Mouse (Mus musculus): ENCODE measurements around the gene Dock4. TPM values are rescaled to one million over a fixed set of nuclear protein-coding genes. Genes with fewer than 3 reads are reported as not detected.

The Dock4 gene
- polyA plus RNA-seq, 1 experiment = 2.6 TPM

DNA sequence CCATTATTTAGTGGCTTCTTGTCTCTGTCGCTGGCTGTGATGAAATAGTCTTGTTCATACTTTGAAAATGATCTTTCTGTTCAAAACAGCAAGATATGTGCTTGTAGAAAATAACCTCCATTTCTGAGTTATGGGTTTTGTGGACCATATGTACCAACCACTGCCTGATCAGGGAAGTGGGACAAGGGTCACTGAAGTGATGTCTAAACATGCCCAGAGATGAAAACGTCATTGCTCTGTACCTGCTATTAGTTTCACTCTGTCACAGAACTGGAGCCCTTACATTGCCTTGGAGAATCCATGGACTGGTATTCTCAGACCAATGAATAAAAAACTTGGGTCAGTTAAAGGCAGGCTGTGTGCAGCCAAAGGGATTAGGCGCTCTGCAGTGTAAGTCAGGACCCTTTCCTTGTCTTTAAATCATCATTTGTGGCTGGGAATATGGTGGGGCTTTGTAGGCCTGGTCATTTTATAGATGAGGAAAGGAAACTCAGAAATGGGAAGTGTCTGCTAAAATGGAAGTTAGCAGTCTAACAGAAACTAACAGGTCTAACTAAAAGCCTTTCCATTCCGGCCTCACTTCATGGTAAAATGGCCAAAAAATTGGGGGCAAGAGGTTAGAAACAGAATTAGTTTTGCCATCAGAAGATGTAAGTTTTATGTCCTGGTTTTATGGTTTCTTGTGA is 139.8 kb downstream of the Dock4 start:
- Histone ChIP-seq H3K4me3 (ENCODE audit: insufficient read depth, low read depth, low read length) (no peak overlapping the region), H3K4me1 (ENCODE audit: control insufficient read depth, insufficient read depth, insufficient read length, low read length) (peaks cover 15% of the 10 kb centered on the region), H3K27ac (replicated peaks; ENCODE audit: low read depth, low read length) (peak overlapping the region; percentile 8; the same call in 1 of the 2 replicates)

DNA sequence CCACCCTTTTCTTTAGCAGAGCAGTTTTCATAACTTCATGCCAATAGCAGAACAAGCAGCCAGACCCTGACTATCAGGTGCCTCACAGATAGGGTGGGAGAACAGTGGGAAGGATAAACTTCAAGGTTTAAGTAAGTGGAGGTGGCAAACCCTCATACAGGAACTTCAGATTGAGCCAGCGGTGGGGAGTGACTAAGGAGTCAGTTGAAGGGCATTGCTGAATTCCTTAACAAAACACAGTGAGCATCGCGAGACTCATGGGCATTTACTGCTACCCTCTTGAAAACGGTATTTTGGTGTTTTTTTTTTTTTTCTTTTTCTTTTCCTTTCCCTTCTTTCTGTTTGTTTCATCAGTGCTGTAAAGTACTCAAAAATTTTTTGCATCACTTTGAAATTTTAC is 148.4 kb downstream of the Dock4 start:
- H3K4me3 ChIP-seq (ENCODE audit: insufficient read depth, low read depth, low read length) = no peak overlapping the region
- no peak overlapping the region; the same call in 1 of the 2 replicates for H3K27ac ChIP-seq (replicated peaks; ENCODE audit: low read depth, low read length)
- no peaks in the 10 kb centered on the region for H3K4me1 ChIP-seq (ENCODE audit: control insufficient read depth, insufficient read depth, insufficient read length, low read length)

DNA sequence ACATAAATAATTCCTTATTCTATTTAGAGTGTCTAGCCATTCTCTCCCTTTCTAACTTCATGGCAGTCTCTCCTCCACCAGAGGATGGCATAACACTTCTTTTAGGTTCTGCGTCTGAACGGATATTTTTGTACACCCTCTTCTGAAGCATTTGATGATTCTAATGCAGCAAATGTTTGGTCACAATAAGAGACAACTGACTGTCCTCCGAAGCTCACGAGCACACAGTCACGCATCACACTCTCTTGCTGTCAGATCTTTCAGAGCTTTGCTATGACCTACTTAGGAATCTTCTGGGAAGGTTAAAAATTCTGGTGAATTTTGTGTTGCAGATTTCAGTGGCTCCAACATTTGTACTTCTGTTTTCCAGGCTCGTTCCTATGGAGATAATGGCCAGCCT is 149.7 kb downstream of the Dock4 start:
- Histone ChIP-seq H3K4me1 (ENCODE audit: control insufficient read depth, insufficient read depth, insufficient read length, low read length) (no peaks in the 10 kb centered on the region), H3K4me3 (ENCODE audit: insufficient read depth, low read depth, low read length) (no peak overlapping the region), H3K27ac (replicated peaks; ENCODE audit: low read depth, low read length) (no peak overlapping the region)

DNA sequence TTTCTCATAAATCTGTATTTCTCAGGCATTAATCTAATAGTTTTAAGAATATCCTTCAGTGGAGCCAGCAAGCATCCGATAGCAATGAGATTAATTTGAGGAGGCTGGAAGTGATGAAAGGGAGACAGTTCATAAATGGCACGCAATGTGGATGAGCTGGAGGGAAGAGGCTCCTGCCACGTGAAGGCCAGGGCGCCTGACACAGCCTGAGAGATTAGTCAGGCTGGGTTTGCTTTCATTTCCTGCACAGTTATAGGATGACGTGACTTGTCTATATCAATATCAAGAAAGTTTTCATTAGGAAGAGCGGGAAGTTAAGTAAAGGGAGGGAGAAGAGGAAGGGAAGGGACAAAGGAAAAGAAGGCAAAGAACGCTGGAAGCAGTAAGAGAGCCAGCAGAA is 150.3 kb downstream of the Dock4 start:
- no peaks in the 10 kb centered on the region for H3K4me1 ChIP-seq (ENCODE audit: control insufficient read depth, insufficient read depth, insufficient read length, low read length)
- no peak overlapping the region for H3K27ac ChIP-seq (replicated peaks; ENCODE audit: low read depth, low read length)
- H3K4me3 ChIP-seq (ENCODE audit: insufficient read depth, low read depth, low read length) = no peak overlapping the region

DNA sequence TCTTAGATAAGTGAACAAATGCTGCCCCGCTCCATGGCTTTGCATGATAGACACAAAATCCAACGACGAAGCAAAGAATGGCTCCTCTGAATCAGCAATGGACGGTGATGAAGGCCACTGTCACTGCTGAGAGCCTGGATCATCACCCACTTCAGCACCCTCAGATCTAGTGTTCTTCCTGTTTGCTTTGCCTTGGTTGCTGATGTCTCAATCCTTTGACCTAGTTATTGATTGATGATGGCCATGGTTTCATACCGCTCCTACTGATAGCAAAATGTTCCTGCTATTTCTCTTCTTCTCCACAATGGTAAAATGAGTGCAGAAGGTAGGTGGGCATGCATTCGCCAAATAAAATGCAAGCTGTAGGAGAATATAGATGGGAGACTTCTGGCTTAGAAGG is 150.7 kb downstream of the Dock4 start:
- Histone ChIP-seq H3K4me3 (ENCODE audit: insufficient read depth, low read depth, low read length) (no peak overlapping the region), H3K27ac (replicated peaks; ENCODE audit: low read depth, low read length) (no peak overlapping the region), H3K4me1 (ENCODE audit: control insufficient read depth, insufficient read depth, insufficient read length, low read length) (0 out of 2 replicates have a peak, but pooled peaks cover 1% of the 10 kb centered on the region)

DNA sequence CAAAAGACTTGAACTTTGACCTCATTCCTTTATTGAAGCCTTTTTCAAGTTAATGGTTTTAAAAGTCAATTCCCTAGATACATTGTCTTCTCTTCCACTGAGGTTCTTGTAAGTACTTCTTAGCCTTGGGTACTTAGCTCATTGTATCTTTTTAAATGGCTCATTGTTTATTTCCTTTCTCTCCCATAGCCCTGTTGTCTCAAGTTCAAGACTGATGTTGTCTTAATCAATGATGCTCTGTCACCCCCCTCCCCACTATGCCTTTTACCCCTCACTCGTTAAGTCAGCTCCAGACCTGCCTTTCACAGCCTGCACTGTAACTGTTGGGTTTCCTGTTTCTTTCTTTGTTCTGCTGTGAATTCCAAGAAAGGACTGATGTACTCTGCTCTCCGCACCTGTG is 154.2 kb downstream of the Dock4 start:
- 0 out of 2 replicates have a peak, but pooled peaks cover 3% of the 10 kb centered on the region for H3K4me1 ChIP-seq (ENCODE audit: control insufficient read depth, insufficient read depth, insufficient read length, low read length)
- H3K4me3 ChIP-seq (ENCODE audit: insufficient read depth, low read depth, low read length) = no peak overlapping the region
- H3K27ac ChIP-seq (replicated peaks; ENCODE audit: low read depth, low read length) = no peak overlapping the region

DNA sequence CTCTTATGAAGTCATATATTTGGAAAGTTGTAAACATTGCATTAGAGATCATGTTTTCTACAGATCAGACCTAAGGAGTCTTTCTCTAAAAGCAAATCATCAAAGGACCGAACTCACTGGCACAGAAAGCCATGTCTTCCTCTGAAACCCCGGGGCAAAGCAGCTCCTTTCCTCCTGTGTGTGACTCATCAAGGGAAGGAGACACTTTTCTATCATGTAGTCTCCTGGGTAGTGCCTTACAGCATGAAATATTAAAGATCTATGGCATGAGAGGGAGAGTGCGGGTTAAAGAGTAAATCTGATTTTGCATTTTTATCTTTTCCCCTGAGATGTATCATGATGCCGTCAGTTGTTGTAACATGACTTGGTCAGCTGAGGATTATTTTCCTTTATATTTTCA is 159.8 kb downstream of the Dock4 start:
- H3K27ac ChIP-seq (replicated peaks; ENCODE audit: low read depth, low read length) = no peak overlapping the region
- H3K4me1 ChIP-seq (ENCODE audit: control insufficient read depth, insufficient read depth, insufficient read length, low read length) = peaks cover 8% of the 10 kb centered on the region; the same call in 1 of the 2 replicates
- H3K4me3 ChIP-seq (ENCODE audit: insufficient read depth, low read depth, low read length) = no peak overlapping the region

DNA sequence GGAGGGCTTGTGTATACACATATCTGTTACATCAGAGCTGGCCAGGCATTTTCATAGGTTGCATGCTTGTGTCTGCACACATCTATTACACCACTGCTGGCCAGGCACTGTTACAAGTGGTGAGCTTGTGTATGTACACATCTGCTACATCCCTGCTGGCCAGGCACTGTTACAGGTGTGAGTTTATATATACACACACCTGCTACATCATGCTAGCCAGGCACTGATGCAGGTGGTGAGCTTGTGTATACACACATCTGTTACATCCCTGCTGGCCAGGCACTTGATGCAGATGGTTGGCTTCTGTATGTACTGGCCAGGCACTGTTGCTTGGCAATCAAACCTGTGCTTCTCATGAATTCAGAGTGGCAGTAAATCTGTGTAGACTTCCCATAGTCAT is 177.2 kb downstream of the Dock4 start:
- Histone ChIP-seq H3K4me3 (ENCODE audit: insufficient read depth, low read depth, low read length) (no peak overlapping the region), H3K4me1 (ENCODE audit: control insufficient read depth, insufficient read depth, insufficient read length, low read length) (no peaks in the 10 kb centered on the region), H3K27ac (replicated peaks; ENCODE audit: low read depth, low read length) (no peak overlapping the region)

DNA sequence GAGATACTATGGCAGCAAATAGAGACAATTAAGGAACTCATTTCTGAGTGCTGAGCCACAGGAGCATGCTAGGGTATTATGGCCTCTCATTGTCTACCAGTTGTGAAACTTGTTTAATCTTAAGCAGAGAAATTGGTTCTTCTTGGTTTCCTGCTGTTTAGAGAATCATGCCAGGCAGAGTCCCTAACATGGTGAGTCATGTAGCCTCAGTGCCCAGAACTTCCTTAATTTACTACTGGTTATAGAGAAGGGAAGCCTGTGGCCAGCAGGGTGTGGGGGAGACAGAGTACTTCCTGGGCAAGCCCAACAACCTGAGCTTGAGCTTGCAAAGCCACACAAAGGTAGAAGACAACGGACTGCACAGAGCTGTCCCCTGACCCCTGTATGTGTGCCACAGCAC is 180.8 kb downstream of the Dock4 start:
- no peak overlapping the region for H3K27ac ChIP-seq (replicated peaks; ENCODE audit: low read depth, low read length)
- H3K4me3 ChIP-seq (ENCODE audit: insufficient read depth, low read depth, low read length) = no peak overlapping the region
- H3K4me1 ChIP-seq (ENCODE audit: control insufficient read depth, insufficient read depth, insufficient read length, low read length) = no peaks in the 10 kb centered on the region

DNA sequence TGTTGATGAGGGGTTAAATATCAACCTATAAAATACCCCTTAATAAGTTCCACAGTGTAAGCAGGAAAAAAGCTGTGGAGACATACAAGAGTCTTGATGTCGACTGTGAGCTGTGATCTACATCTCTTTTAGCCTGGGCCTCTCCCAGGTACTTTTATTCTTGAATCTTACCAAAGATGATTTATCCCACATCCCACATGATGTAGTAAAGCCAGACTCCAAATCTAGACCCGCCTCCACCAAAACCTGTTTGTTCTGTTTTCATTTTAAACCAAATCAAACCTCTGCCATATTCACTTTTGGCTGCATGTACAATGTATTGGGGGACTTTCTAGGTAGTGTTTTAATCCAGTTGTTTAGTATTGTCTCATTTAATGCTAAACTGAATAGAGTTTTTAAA is 187.5 kb downstream of the Dock4 start:
- Histone ChIP-seq H3K4me3 (ENCODE audit: insufficient read depth, low read depth, low read length) (no peak overlapping the region), H3K4me1 (ENCODE audit: control insufficient read depth, insufficient read depth, insufficient read length, low read length) (no peaks in the 10 kb centered on the region), H3K27ac (replicated peaks; ENCODE audit: low read depth, low read length) (no peak overlapping the region)

DNA sequence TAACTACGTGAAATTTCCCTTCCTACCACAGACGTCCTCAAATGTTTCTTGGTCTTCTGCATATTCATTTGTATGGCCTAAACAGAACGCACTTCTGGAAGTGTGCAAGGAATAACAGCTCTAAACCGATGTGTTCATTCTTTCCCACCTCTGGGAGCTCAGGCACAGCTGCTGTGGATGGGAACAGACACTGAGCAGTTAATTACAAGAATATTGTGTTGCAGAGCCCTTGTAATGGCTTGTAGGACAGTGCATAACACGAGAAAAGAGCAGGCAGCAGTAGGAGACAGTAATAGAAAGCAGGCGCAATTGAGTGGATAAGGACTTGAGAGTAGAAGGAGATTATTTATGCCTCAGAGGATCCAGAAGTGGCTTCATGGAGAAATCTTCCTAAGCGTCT is 188.4 kb downstream of the Dock4 start:
- Histone ChIP-seq H3K4me1 (ENCODE audit: control insufficient read depth, insufficient read depth, insufficient read length, low read length) (no peaks in the 10 kb centered on the region), H3K4me3 (ENCODE audit: insufficient read depth, low read depth, low read length) (no peak overlapping the region), H3K27ac (replicated peaks; ENCODE audit: low read depth, low read length) (no peak overlapping the region)

DNA sequence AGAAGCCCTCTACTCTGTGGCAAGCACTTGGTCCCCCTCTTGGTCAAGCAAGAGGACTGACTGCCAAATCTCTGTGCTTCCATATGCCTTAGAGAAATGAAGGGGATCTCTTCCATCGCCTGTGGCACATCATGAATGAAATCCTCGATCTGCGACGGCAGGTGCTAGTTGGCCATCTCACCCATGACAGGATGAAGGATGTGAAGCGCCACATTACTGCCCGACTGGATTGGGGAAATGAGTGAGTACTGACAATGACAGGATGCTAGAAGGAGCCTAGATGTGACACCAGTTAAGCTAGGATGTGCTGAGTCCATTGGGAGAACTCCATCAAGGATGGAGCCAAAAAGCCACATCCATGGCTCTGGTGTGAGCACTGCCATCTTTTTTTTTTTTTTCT is 190.2 kb downstream of the Dock4 start:
- Histone ChIP-seq H3K4me3 (ENCODE audit: insufficient read depth, low read depth, low read length) (no peak overlapping the region), H3K4me1 (ENCODE audit: control insufficient read depth, insufficient read depth, insufficient read length, low read length) (no peaks in the 10 kb centered on the region), H3K27ac (replicated peaks; ENCODE audit: low read depth, low read length) (no peak overlapping the region)

DNA sequence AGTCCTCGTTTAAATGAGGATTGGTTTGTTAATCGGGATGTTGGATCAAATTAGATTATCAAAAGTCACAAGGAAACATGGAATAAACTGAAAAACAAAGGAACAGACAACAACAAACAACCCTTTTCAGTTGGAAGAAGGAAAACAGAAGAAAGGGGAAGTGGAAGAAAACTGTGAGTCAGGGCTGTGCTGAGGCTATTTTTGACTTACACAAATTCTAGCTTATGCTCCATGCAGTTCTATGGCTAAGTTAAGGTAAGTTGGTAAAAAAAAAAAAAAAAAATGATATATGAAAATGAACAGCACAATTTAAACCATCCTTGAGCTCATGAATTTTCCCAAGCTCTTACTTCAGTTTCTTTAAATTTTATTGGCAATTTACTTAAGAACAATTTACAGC is 191.7 kb downstream of the Dock4 start:
- H3K27ac ChIP-seq (replicated peaks; ENCODE audit: low read depth, low read length) = no peak overlapping the region
- H3K4me3 ChIP-seq (ENCODE audit: insufficient read depth, low read depth, low read length) = no peak overlapping the region

DNA sequence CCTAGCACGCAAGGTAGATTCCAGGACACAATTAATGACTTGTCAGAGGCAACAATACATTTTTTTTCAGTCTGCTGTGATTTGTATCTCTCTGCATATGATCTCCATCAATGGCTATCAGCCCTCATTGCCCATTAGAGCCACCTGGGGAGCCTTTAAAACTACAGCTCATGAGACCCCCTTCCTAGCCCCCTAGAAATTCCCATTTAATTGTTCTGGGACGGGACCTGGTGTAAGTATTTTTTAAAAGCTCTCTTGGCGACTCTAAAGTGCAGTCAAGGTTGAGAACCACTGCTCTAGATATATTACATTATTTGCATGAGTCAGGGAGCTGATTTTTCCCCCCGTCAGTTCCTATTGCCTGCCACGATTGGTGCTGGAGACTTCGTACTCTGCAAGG is 200.1 kb downstream of the Dock4 start:
- Histone ChIP-seq H3K27ac (replicated peaks; ENCODE audit: low read depth, low read length) (no peak overlapping the region), H3K4me1 (ENCODE audit: control insufficient read depth, insufficient read depth, insufficient read length, low read length) (no peaks in the 10 kb centered on the region), H3K4me3 (ENCODE audit: insufficient read depth, low read depth, low read length) (no peak overlapping the region)

More for the DNA sequence above, 191.7 kb downstream of the Dock4 start:
- no peaks in the 10 kb centered on the region for H3K4me1 ChIP-seq (ENCODE audit: control insufficient read depth, insufficient read depth, insufficient read length, low read length)

DNA sequence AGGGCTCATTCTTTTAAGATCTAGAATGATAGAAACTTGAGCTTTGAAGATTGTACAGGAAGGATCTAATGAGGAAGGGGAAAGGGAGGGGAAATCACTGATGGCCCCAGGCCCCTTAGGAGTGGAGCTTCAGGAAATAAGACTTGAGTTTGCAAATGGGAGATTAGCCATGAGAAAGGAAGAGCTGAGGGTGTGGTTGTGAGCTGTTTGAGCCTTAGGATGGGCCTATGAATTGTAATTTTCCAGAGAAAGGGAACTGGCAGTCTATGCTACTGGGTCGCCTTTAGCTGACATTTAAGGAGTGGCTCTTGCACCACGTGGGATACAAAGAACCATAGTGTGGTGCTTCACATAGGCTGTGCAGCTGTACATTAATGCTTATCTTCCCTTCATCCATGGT is 208.6 kb downstream of the Dock4 start:
- H3K27ac ChIP-seq (replicated peaks; ENCODE audit: low read depth, low read length) = no peak overlapping the region
- H3K4me3 ChIP-seq (ENCODE audit: insufficient read depth, low read depth, low read length) = no peak overlapping the region
- peaks cover 4% of the 10 kb centered on the region; the same call in 1 of the 2 replicates for H3K4me1 ChIP-seq (ENCODE audit: control insufficient read depth, insufficient read depth, insufficient read length, low read length)

DNA sequence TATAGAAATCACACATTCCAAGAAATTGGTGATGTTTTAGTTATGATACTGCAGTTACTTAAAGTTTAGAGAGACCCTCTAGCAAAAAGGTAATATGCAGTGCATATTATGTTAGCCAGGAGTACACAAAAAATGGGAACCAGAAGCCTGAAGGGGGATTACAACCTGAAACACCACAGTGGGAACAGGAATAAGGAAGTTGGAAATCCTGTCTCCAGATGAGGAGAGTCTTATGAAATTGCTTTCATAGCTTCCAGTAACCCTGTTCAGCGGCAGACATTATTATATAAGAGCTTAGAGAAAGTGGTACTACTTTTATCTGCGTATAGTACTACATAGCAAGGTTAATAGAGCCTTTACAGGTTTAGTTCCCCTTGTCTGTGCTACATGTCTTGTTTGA is 210.1 kb downstream of the Dock4 start:
- Histone ChIP-seq H3K27ac (replicated peaks; ENCODE audit: low read depth, low read length) (no peak overlapping the region), H3K4me1 (ENCODE audit: control insufficient read depth, insufficient read depth, insufficient read length, low read length) (peaks cover 4% of the 10 kb centered on the region; the same call in 1 of the 2 replicates), H3K4me3 (ENCODE audit: insufficient read depth, low read depth, low read length) (no peak overlapping the region)
